8 mouse cellular contexts compared by ENCODE assay signal in the genomic region with DNA sequence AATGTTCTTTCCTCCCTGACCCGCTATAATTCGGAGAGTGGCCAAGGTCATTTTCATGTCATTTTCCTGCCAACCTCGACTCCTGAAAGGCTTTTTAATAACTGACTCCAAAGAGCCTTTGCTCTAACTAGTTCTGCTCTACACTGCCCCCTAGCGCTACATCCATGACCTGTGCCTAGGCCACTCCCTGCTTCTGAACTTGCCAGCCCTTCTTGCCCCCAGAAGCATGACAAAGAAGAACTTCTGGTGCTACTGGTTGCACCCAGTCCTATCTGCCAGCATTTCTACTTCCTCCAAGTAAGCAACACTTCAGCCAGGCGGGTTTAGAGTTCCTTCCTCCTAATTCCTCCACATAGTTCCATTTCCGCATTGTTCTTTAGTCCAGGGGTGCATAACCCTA. TPM values are rescaled to one million over a fixed set of nuclear protein-coding genes. Genes with fewer than 3 reads are reported as not detected.
DNase-seq lines count a peak whose midpoint lies in the region; ATAC-seq and TF ChIP-seq lines count a peak whose summit lies in the region.

No protein-coding gene starts in this region.

- no peak for TF ChIP-seq POLR2A in testis, adult 2 months (IDR thresholded peaks at IDR 0.05; ENCODE audit: control insufficient read depth, low read depth, low read length)

- no peaks in the 10 kb centered on the region for H3K27me3 ChIP-seq in heart, embryonic 12.5 days (replicated peaks)
- no peaks in the 10 kb centered on the region for H3K27me3 ChIP-seq in testis, adult 2 months (ENCODE audit: control insufficient read depth, insufficient read depth, low read length)
- no peaks in the 10 kb centered on the region for H3K27me3 ChIP-seq in limb, embryonic 11.5 days (ENCODE audit: control insufficient read depth, insufficient read depth, low read length)
- H3K27me3 ChIP-seq in forebrain, embryonic 10.5 days (ENCODE audit: poor library complexity, severe bottlenecking) = peaks cover 70% of the 10 kb centered on the region

- no peak overlapping the region for H3K4me3 ChIP-seq in heart, embryonic 12.5 days
- no peak overlapping the region for H3K4me3 ChIP-seq in testis, adult 2 months (ENCODE audit: control insufficient read depth, low read depth, low read length)
- H3K4me3 ChIP-seq in limb, embryonic 11.5 days (ENCODE audit: low read depth, low read length) = no peak overlapping the region
- H3K4me3 ChIP-seq in forebrain, embryonic 10.5 days = no peak overlapping the region

- WGBS in heart, embryonic 12.5 days = 40% methylated on average over 6 of the region's 6 CpGs
- WGBS in limb, embryonic 11.5 days = 47% methylated on average over 6 of the region's 6 CpGs
- 37% methylated on average over 6 of the region's 6 CpGs for WGBS in forebrain, embryonic 10.5 days

- ATAC-seq in heart, embryonic 12.5 days (ENCODE audit: insufficient number of reproducible peaks, low FRiP score) = no peak
- ATAC-seq in limb, embryonic 11.5 days (ENCODE audit: insufficient number of reproducible peaks, low FRiP score, low TSS enrichment, low read depth) = no peak

- H3K9ac ChIP-seq in heart, embryonic 12.5 days = no peak overlapping the region
- H3K9ac ChIP-seq in limb, embryonic 11.5 days (ENCODE audit: low read length) = no peak overlapping the region

- H3K27ac ChIP-seq in heart, embryonic 12.5 days (ENCODE audit: poor library complexity, severe bottlenecking) = no peak overlapping the region
- H3K27ac ChIP-seq in testis, adult 2 months (ENCODE audit: control insufficient read depth, insufficient read depth, low read depth, low read length) = no peak overlapping the region
- H3K27ac ChIP-seq in limb, embryonic 11.5 days (replicated peaks; ENCODE audit: low read depth, low read length) = no peak overlapping the region
- H3K27ac ChIP-seq in forebrain, embryonic 10.5 days = no peak overlapping the region

- peak; percentile 19; the same call in 1 of the 2 replicates for TF ChIP-seq CTCF in testis, adult 2 months (IDR thresholded peaks at IDR 0.05; ENCODE audit: control insufficient read depth, insufficient read depth, insufficient replicate concordance, low read depth, low read length)

- peak; percentile 96 for DNase-seq in heart, adult 11 months
- DNase-seq in testis, postnatal 14 days (ENCODE audit: low spot score) = no peak
- DNase-seq in embryo, embryonic 10.5 days (ENCODE audit: low spot score) = peak; percentile 74
- DNase-seq in limb, embryonic 11.5 days (ENCODE audit: low spot score) = peak; percentile 66
- DNase-seq in retina, embryonic 14.5 days (ENCODE audit: low spot score) = peak; percentile 68
- no peak for DNase-seq in forebrain, embryonic 10.5 days (ENCODE audit: extremely low spot score, low spot score)

- no peaks in the 10 kb centered on the region for H3K9me3 ChIP-seq in heart, embryonic 12.5 days (replicated peaks)
- H3K9me3 ChIP-seq in limb, embryonic 11.5 days (ENCODE audit: control insufficient read depth, low read length) = no peaks in the 10 kb centered on the region
- H3K9me3 ChIP-seq in forebrain, embryonic 10.5 days = no peaks in the 10 kb centered on the region

- no peaks in the 10 kb centered on the region for H3K36me3 ChIP-seq in heart, embryonic 12.5 days
- H3K36me3 ChIP-seq in testis, adult 2 months (ENCODE audit: control insufficient read depth, insufficient read depth, low read length) = no peaks in the 10 kb centered on the region
- no peaks in the 10 kb centered on the region for H3K36me3 ChIP-seq in limb, embryonic 11.5 days (ENCODE audit: control insufficient read depth, insufficient read depth, low read length)
- H3K36me3 ChIP-seq in forebrain, embryonic 10.5 days (replicated peaks) = no peaks in the 10 kb centered on the region

- no peak overlapping the region for H3K4me2 ChIP-seq in heart, embryonic 12.5 days
- no peak overlapping the region for H3K4me2 ChIP-seq in limb, embryonic 11.5 days (ENCODE audit: low read depth, severe bottlenecking)

- no peaks in the 10 kb centered on the region for H3K4me1 ChIP-seq in heart, embryonic 12.5 days (replicated peaks)
- H3K4me1 ChIP-seq in testis, adult 2 months (ENCODE audit: control insufficient read depth, insufficient read depth, low read length) = peaks cover 2% of the 10 kb centered on the region
- no peaks in the 10 kb centered on the region for H3K4me1 ChIP-seq in limb, embryonic 11.5 days (ENCODE audit: control insufficient read depth, insufficient read depth, low read length)
- peaks cover 7% of the 10 kb centered on the region for H3K4me1 ChIP-seq in forebrain, embryonic 10.5 days

RNA-seq across cellular contexts. Expression of gene Tmsb4x, which starts 20.1 kb away (rescaled TPM):
- polyA plus RNA-seq in heart, embryonic 12.5 days (2016; fragmentation: Nextera tagmentation; extraction: Ambion mirVana) = 3,404 and 3,505 TPM in 2 replicates
- polyA plus RNA-seq in testis, adult 2 months (2012; rRNA removed) = 60.8 and 64.0 TPM in 2 replicates
- polyA plus RNA-seq in limb, embryonic 11.5 days (2014; fragmentation: Nextera tagmentation; extraction: Ambion mirVana) = 1,267 and 1,325 TPM in 2 replicates
- 2,014 and 2,296 TPM in 2 replicates for polyA plus RNA-seq in forebrain, embryonic 10.5 days (2016; fragmentation: Nextera tagmentation; extraction: Ambion mirVana)

RNA-seq across cellular contexts. Expression of gene Tlr8, which starts 34.9 kb away (rescaled TPM):
- polyA plus RNA-seq in heart, embryonic 12.5 days (2016; fragmentation: Nextera tagmentation; extraction: Ambion mirVana) = 0.12 and 0.27 TPM in 2 replicates
- polyA plus RNA-seq in testis, adult 2 months (2012; rRNA removed) = 0.14 and 0.34 TPM in 2 replicates
- polyA plus RNA-seq in limb, embryonic 11.5 days (2014; fragmentation: Nextera tagmentation; extraction: Ambion mirVana) = 0.07 and 0.11 TPM in 2 replicates
- polyA plus RNA-seq in forebrain, embryonic 10.5 days (2016; fragmentation: Nextera tagmentation; extraction: Ambion mirVana) = not detected in 2 replicates

Comparison
In these comparisons a context has a peak if more than half of its experiments do, and no peak if none do; other contexts are left out.
1. DNase-seq: peak in heart, adult 11 months (single experiment), embryo, embryonic 10.5 days (single experiment), limb, embryonic 11.5 days (single experiment) and retina, embryonic 14.5 days (single experiment); none in testis, postnatal 14 days (single experiment) and forebrain, embryonic 10.5 days (single experiment).
2. RNA of gene Tmsb4x, which starts 20.1 kb away (polyA plus RNA-seq): 3,404 to 3,505 TPM in heart, embryonic 12.5 days, 2,014 to 2,296 TPM in forebrain, embryonic 10.5 days and 1,267 to 1,325 TPM in limb, embryonic 11.5 days; 60.8 to 64.0 TPM in testis, adult 2 months; every median in the first group is over 10 times any median in the second.